10 mouse cellular contexts compared by ENCODE assay signal in the genomic region with DNA sequence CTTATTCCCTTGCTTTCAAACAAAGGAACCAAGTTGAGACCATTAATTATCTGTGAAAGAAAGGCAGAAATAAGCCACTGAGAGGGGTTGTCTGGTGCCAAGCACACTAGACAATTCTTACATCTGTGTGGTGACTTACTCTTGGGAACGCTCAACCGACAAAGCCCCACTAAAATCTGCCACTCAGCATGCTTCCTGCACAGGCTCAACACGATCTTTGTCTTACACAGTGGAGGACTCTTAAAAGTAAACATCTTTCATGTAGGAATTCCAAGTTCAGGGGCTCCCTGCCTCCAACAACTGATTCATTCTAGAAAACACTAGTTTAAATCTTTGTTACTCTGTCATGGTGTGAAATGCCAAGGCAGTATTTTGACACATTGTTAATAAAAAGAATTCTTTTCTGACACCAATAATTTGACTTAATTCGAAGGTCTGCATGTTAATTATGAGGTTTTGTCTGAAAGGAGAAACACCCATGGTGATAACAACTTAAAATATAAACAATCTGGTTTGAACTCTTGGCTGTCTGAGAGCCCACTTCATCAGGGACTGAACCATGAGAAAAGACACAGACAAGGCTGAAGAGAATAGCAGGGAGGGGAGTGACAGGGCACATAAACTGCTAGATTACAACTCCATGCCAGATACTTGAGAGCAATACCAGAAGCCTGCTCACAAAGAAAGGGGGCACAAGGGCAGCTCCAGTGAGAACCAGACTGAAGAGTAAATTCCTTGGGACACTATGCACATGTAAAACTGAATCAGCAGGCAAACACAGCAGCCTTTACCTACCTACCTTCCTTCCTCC. TPM values are rescaled to one million over a fixed set of nuclear protein-coding genes. Genes with fewer than 3 reads are reported as not detected.
DNase-seq lines count a peak whose midpoint lies in the region; ATAC-seq and TF ChIP-seq lines count a peak whose summit lies in the region.
"Had no signal": no experiment of that assay in that cellular context is flagged by ENCODE, and none has a peak within 500 bp of the region (broad histone marks: within the 10 kb centered on the region; RNA-seq: fewer than 3 reads in every experiment).

No protein-coding gene starts in this region.

- no peak for DNase-seq in heart, embryonic 10.5 days (ENCODE audit: low spot score)
- no peak for DNase-seq in heart, adult 18-20 months
- peak; percentile 84 for DNase-seq in lung, embryonic 14.5 days
- DNase-seq in lung, postnatal 14 days: no peak
- DNase-seq in forebrain, embryonic 14.5 days (ENCODE audit: low spot score): peak; percentile 60
- DNase-seq in frontal cortex, postnatal 25 days (ENCODE audit: low spot score in 2 of 2): no peak

- peaks cover 33% of the 10 kb centered on the region for H3K4me1 ChIP-seq in heart, embryonic 10.5 days
- H3K4me1 ChIP-seq in lung, embryonic 14.5 days (ENCODE audit: insufficient read depth): peaks cover 31% of the 10 kb centered on the region
- H3K4me1 ChIP-seq in forebrain, embryonic 14.5 days (ENCODE audit: control insufficient read depth, insufficient read depth, low read length): peaks cover 4% of the 10 kb centered on the region; the same call in 1 of the 2 replicates
- H3K4me1 ChIP-seq in neural tube, embryonic 13.5 days (replicated peaks): peaks cover 19% of the 10 kb centered on the region
- H3K4me1 ChIP-seq: liver, embryonic 15.5 days had no signal

- H3K4me3 ChIP-seq in heart, embryonic 10.5 days: no peak overlapping the region
- no peak overlapping the region for H3K4me3 ChIP-seq in lung, embryonic 14.5 days (ENCODE audit: low read depth, low read length)
- no peak overlapping the region for H3K4me3 ChIP-seq in forebrain, embryonic 14.5 days (ENCODE audit: low read depth, low read length)
- H3K4me3 ChIP-seq in neural tube, embryonic 13.5 days: no peak overlapping the region
- H3K4me3 ChIP-seq: embryonic facial prominence, embryonic 13.5 days; liver, embryonic 15.5 days had no signal

- peak overlapping the region; percentile 60 for H3K27ac ChIP-seq in heart, embryonic 10.5 days
- H3K27ac ChIP-seq in lung, embryonic 14.5 days (ENCODE audit: low read depth): peak overlapping the region; percentile 95
- H3K27ac ChIP-seq in forebrain, embryonic 14.5 days (ENCODE audit: low read depth, low read length): no peak overlapping the region
- peak overlapping the region; percentile 34; the same call in 1 of the 2 replicates for H3K27ac ChIP-seq in neural tube, embryonic 13.5 days (replicated peaks)
- H3K27ac ChIP-seq: embryonic facial prominence, embryonic 13.5 days; liver, embryonic 15.5 days had no signal

- TF ChIP-seq CTCF in lung, embryonic 14.5 days (IDR thresholded peaks at IDR 0.05; ENCODE audit: low read depth): no peak

- no peaks in the 10 kb centered on the region for H3K9me3 ChIP-seq in heart, embryonic 10.5 days
- no peaks in the 10 kb centered on the region for H3K9me3 ChIP-seq in lung, embryonic 14.5 days (ENCODE audit: low read depth, low read length)
- no peaks in the 10 kb centered on the region for H3K9me3 ChIP-seq in forebrain, embryonic 14.5 days (replicated peaks; ENCODE audit: control insufficient read depth, low read length)
- no peaks in the 10 kb centered on the region for H3K9me3 ChIP-seq in neural tube, embryonic 13.5 days
- H3K9me3 ChIP-seq: embryonic facial prominence, embryonic 13.5 days; liver, embryonic 15.5 days had no signal

- peak overlapping the region; percentile 0; the same call in 1 of the 2 replicates for H3K4me2 ChIP-seq in lung, embryonic 14.5 days
- no peak overlapping the region for H3K4me2 ChIP-seq in forebrain, embryonic 14.5 days (ENCODE audit: low read length)
- H3K4me2 ChIP-seq in neural tube, embryonic 13.5 days: no peak overlapping the region
- H3K4me2 ChIP-seq: embryonic facial prominence, embryonic 13.5 days; liver, embryonic 15.5 days had no signal

- no peak overlapping the region for H3K9ac ChIP-seq in lung, embryonic 14.5 days
- no peak overlapping the region for H3K9ac ChIP-seq in forebrain, embryonic 14.5 days (ENCODE audit: low read length)
- no peak overlapping the region for H3K9ac ChIP-seq in neural tube, embryonic 13.5 days
- H3K9ac ChIP-seq: embryonic facial prominence, embryonic 13.5 days; liver, embryonic 15.5 days had no signal

- H3K27me3 ChIP-seq in heart, embryonic 10.5 days (ENCODE audit: insufficient read depth, poor library complexity, severe bottlenecking): no peaks in the 10 kb centered on the region
- H3K27me3 ChIP-seq in lung, embryonic 14.5 days (ENCODE audit: insufficient read depth, low read length): no peaks in the 10 kb centered on the region
- H3K27me3 ChIP-seq in forebrain, embryonic 14.5 days (replicated peaks; ENCODE audit: control insufficient read depth, insufficient read depth, low read length): 0 out of 2 replicates have a peak, but pooled peaks cover 4% of the 10 kb centered on the region
- H3K27me3 ChIP-seq in neural tube, embryonic 13.5 days: no peaks in the 10 kb centered on the region
- H3K27me3 ChIP-seq: embryonic facial prominence, embryonic 13.5 days; liver, embryonic 15.5 days had no signal

- peak; percentile 94 for ATAC-seq in lung, embryonic 14.5 days (ENCODE audit: insufficient read depth)
- peak; percentile 81 for ATAC-seq in forebrain, embryonic 14.5 days
- ATAC-seq in neural tube, embryonic 13.5 days (ENCODE audit: low read depth): peak; percentile 76; the same call in 1 of the 2 replicates
- no peak for ATAC-seq in inflammation-experienced regulatory T-cells, adult 6 months

- 36% methylated on average over 4 of the region's 4 CpGs for WGBS in heart, embryonic 10.5 days
- WGBS in lung, embryonic 14.5 days: 3% methylated on average over 4 of the region's 4 CpGs
- WGBS in forebrain, embryonic 14.5 days: 8% methylated on average over 4 of the region's 4 CpGs
- 10% methylated on average over 4 of the region's 4 CpGs for WGBS in neural tube, embryonic 13.5 days

- no peaks in the 10 kb centered on the region for H3K36me3 ChIP-seq in heart, embryonic 10.5 days
- H3K36me3 ChIP-seq in lung, embryonic 14.5 days (ENCODE audit: insufficient read depth): no peaks in the 10 kb centered on the region
- no peaks in the 10 kb centered on the region for H3K36me3 ChIP-seq in forebrain, embryonic 14.5 days (ENCODE audit: control insufficient read depth, insufficient read depth, low read length)
- no peaks in the 10 kb centered on the region for H3K36me3 ChIP-seq in neural tube, embryonic 13.5 days
- H3K36me3 ChIP-seq: embryonic facial prominence, embryonic 13.5 days; liver, embryonic 15.5 days had no signal

RNA-seq across cellular contexts. Expression of a gene that starts 34.3 kb away (rescaled TPM):
- polyA plus RNA-seq in heart, embryonic 10.5 days (2016; fragmentation: Nextera tagmentation; extraction: Ambion mirVana): 19.8 and 25.3 TPM in 2 replicates
- total RNA-seq in heart, adult 18-20 months (2021): 10 to 100 TPM; 19.1 to 21.2 TPM
- polyA plus RNA-seq in lung, embryonic 14.5 days (2014; fragmentation: Nextera tagmentation; extraction: Ambion mirVana): 10.8 and 13.5 TPM in 2 replicates
- 4.6 and 6.6 TPM in 2 replicates for polyA plus RNA-seq in forebrain, embryonic 14.5 days (2014; fragmentation: Nextera tagmentation; extraction: Ambion mirVana)
- polyA plus RNA-seq in neural tube, embryonic 13.5 days (2015; fragmentation: Nextera tagmentation; extraction: Ambion mirVana): 8.7 and 12.6 TPM in 2 replicates
- under 1 TPM; 0.20 to 0.58 (median 0.36) TPM for polyA plus RNA-seq in inflammation-experienced regulatory T-cells, adult 6 months (2017; shearing (Covaris generic))

Comparison
In these comparisons a context has a peak if more than half of its experiments do, and no peak if none do; other contexts are left out.
1. DNase-seq: peak in lung, embryonic 14.5 days (single experiment) and forebrain, embryonic 14.5 days (single experiment); none in heart, embryonic 10.5 days (single experiment), heart, adult 18-20 months (0 of 2), lung, postnatal 14 days (single experiment) and frontal cortex, postnatal 25 days (0 of 2).